8 mouse cellular contexts compared by ENCODE assay signal in genomic region chr2:110362432-110363283, GRCm38 (mm10). TPM values are rescaled to one million over a fixed set of nuclear protein-coding genes. Genes with fewer than 3 reads are reported as not detected.
DNase-seq lines count a peak whose midpoint lies in the region; ATAC-seq lines count a peak whose summit lies in the region.
"Had no signal": no experiment of that assay in that cellular context is flagged by ENCODE, and none has a peak within 500 bp of the region (broad histone marks: within the 10 kb centered on the region; RNA-seq: fewer than 3 reads in every experiment).

TSS of gene Fibin (minus strand) at chr2:110363183.

- peak; percentile 5 for DNase-seq in cerebellum, adult 9-10 months
- peak; percentile 50 to 56 for DNase-seq in heart, postnatal 14 days
- DNase-seq in kidney, postnatal 4 days: peak; percentile 61 to 79
- no peak for DNase-seq in thymus, postnatal 0 days (ENCODE audit: low spot score)

- H3K4me1 ChIP-seq in forebrain, embryonic 16.5 days (replicated peaks; ENCODE audit: control insufficient read depth, insufficient read depth, low read length): peaks cover 4% of the 10 kb centered on the region
- H3K4me1 ChIP-seq in liver, embryonic 15.5 days (replicated peaks): no peaks in the 10 kb centered on the region
- H3K4me1 ChIP-seq in neural tube, embryonic 15.5 days: peaks cover 10% of the 10 kb centered on the region

- no peak within 1 kb of the TSS for H3K27ac ChIP-seq in forebrain, embryonic 16.5 days (ENCODE audit: low read length)
- no peak within 1 kb of the TSS for H3K27ac ChIP-seq in liver, embryonic 15.5 days (replicated peaks)
- H3K27ac ChIP-seq in neural tube, embryonic 15.5 days (replicated peaks): peak within 1 kb of the TSS; percentile 51; the same call in 1 of the 2 replicates

- H3K27me3 ChIP-seq in forebrain, embryonic 16.5 days (replicated peaks; ENCODE audit: control insufficient read depth, insufficient read depth, low read length): 0 out of 2 replicates have a peak, but pooled peaks cover 3% of the 10 kb centered on the region
- H3K27me3 ChIP-seq in liver, embryonic 15.5 days: no peaks in the 10 kb centered on the region; the same call in 1 of the 2 replicates
- H3K27me3 ChIP-seq in neural tube, embryonic 15.5 days (replicated peaks): no peaks in the 10 kb centered on the region

- peak within 1 kb of the TSS; percentile 75 for H3K4me2 ChIP-seq in forebrain, embryonic 16.5 days (ENCODE audit: low read length)
- H3K4me2 ChIP-seq in liver, embryonic 15.5 days: peak within 1 kb of the TSS; percentile 50
- H3K4me2 ChIP-seq in neural tube, embryonic 15.5 days: peak within 1 kb of the TSS; percentile 91

- intact Hi-C loops in heart, postnatal 14 days (cut with DNase I): loop anchor here (5.0 kb wide), 1 partner anchor 130 kb away; no protein-coding TSS in a partner anchor

- peak; percentile 91 for ATAC-seq in forebrain, embryonic 16.5 days
- no peak for ATAC-seq in liver, embryonic 15.5 days (ENCODE audit: insufficient read depth)
- peak; percentile 91 for ATAC-seq in neural tube, embryonic 15.5 days (ENCODE audit: low FRiP score)

- no peaks in the 10 kb centered on the region for H3K36me3 ChIP-seq in forebrain, embryonic 16.5 days (ENCODE audit: control insufficient read depth, insufficient read depth)
- H3K36me3 ChIP-seq in liver, embryonic 15.5 days (replicated peaks): no peaks in the 10 kb centered on the region
- no peaks in the 10 kb centered on the region for H3K36me3 ChIP-seq in neural tube, embryonic 15.5 days

- no peaks in the 10 kb centered on the region for H3K9me3 ChIP-seq in forebrain, embryonic 16.5 days (ENCODE audit: control insufficient read depth, low read length)
- no peaks in the 10 kb centered on the region for H3K9me3 ChIP-seq in liver, embryonic 15.5 days (replicated peaks)
- no peaks in the 10 kb centered on the region for H3K9me3 ChIP-seq in neural tube, embryonic 15.5 days (replicated peaks)

- 2% methylated on average over 33 of the region's 33 CpGs for WGBS in forebrain, embryonic 16.5 days
- 4% methylated on average over 33 of the region's 33 CpGs for WGBS in liver, embryonic 15.5 days (ENCODE audit: insufficient replicate concordance)
- 2% methylated on average over 33 of the region's 33 CpGs for WGBS in neural tube, embryonic 15.5 days

- peak within 1 kb of the TSS; percentile 48 for H3K4me3 ChIP-seq in forebrain, embryonic 16.5 days (replicated peaks; ENCODE audit: low read length)
- H3K4me3 ChIP-seq in liver, embryonic 15.5 days (replicated peaks): peak within 1 kb of the TSS; percentile 30
- H3K4me3 ChIP-seq in neural tube, embryonic 15.5 days (replicated peaks): peak within 1 kb of the TSS; percentile 52

- H3K9ac ChIP-seq in forebrain, embryonic 16.5 days (replicated peaks; ENCODE audit: low read depth, low read length): peak within 1 kb of the TSS; percentile 56
- H3K9ac ChIP-seq in liver, embryonic 15.5 days: no peak within 1 kb of the TSS
- H3K9ac ChIP-seq in neural tube, embryonic 15.5 days (replicated peaks): peak within 1 kb of the TSS; percentile 59

RNA-seq across cellular contexts. Expression of gene Fibin, which starts in this region (rescaled TPM):
- 2.3 and 3.7 TPM in 2 replicates for polyA plus RNA-seq in forebrain, embryonic 16.5 days (2015; fragmentation: Nextera tagmentation; extraction: Ambion mirVana)
- total RNA-seq in heart, postnatal 14 days (2021): 1 to 10 TPM; 7.8 to 9.4 TPM
- 1.5 and 1.8 TPM in 2 replicates for polyA plus RNA-seq in liver, embryonic 15.5 days (2015; fragmentation: Nextera tagmentation; extraction: Ambion mirVana)
- polyA plus RNA-seq in neural tube, embryonic 15.5 days (2015; fragmentation: Nextera tagmentation; extraction: Ambion mirVana): 15.5 and 16.7 TPM in 2 replicates
- polyA plus RNA-seq in thymus, postnatal 0 days (2015; fragmentation: Nextera tagmentation; extraction: Ambion mirVana): 0.91 and 0.94 TPM in 2 replicates
- total RNA-seq: common myeloid progenitor, adult 5-6 weeks had no signal
